Mouse (Mus musculus) midbrain, postnatal 0 days (tissue): ENCODE data around the gene Tbxa2r. TPM values are rescaled to one million over a fixed set of nuclear protein-coding genes. Genes with fewer than 3 reads are reported as not detected.

Experiments
- ATAC-seq: fragments of 200-750 bp; cut with Nextera tagmentation; 2 replicates; pipeline ENCODE4 v1.8.0; 2017; ENCODE audit warnings: moderate number of reproducible peaks, mild to moderate bottlenecking, moderate TSS enrichment, moderate library complexity; ENCODE audit not compliant: low FRiP score
- DNase-seq: peaks from one replicate; pipeline ENCODE4 v3.0.0-alpha.2; 2015; ENCODE audit warnings: low spot score
- H3K27ac ChIP-seq: fragments of 300-500 bp; sonication (generic); 2 replicates; pipeline ENCODE4 v1.5.1; 2014; ENCODE audit warnings: low read depth, mild to moderate bottlenecking, low read length, mixed read lengths
- H3K27me3 ChIP-seq: fragments of 300-500 bp; sonication (generic); 2 replicates; pipeline ENCODE4 v1.6.1; 2014; ENCODE audit warnings: low read length, control low read depth, mixed read lengths; ENCODE audit not compliant: insufficient read depth
- H3K36me3 ChIP-seq: fragments of 300-500 bp; sonication (generic); 2 replicates; pipeline ENCODE4 v1.6.1; 2014; ENCODE audit warnings: low read length, control low read depth, mixed read lengths; ENCODE audit not compliant: insufficient read depth
- H3K4me1 ChIP-seq: fragments of 300-500 bp; sonication (generic); 2 replicates; pipeline ENCODE4 v1.6.1; 2014; ENCODE audit warnings: mild to moderate bottlenecking, control low read depth, antibody characterized with exemption, low read length, mixed read lengths; ENCODE audit not compliant: insufficient read depth
- H3K4me2 ChIP-seq: fragments of 300-500 bp; sonication (generic); 2 replicates; pipeline ENCODE4 v1.6.1; 2014; ENCODE audit warnings: low read depth, mild to moderate bottlenecking, low read length, mixed read lengths; ENCODE audit not compliant: poor library complexity, severe bottlenecking
- H3K4me3 ChIP-seq: fragments of 300-500 bp; sonication (generic); 2 replicates; pipeline ENCODE4 v1.5.1; 2014; ENCODE audit warnings: low read depth, mild to moderate bottlenecking, low read length, moderate library complexity
- H3K9ac ChIP-seq: fragments of 300-500 bp; sonication (generic); replicated peaks from 2 replicates; pipeline ENCODE4 v1.6.1; 2014; ENCODE audit warnings: mild to moderate bottlenecking, low read length, moderate library complexity, mixed read lengths; ENCODE audit not compliant: poor library complexity, severe bottlenecking
- H3K9me3 ChIP-seq: fragments of 300-500 bp; sonication (generic); 2 replicates; pipeline ENCODE4 v1.6.1; 2016; ENCODE audit warnings: low read length, control low read depth
- CTCF ChIP-seq: IDR thresholded peaks from 2 replicates; pipeline ENCODE4 v1.5.1; 2016; ENCODE audit warnings: antibody characterized with exemption, mild to moderate bottlenecking
- WGBS: fragments of 180-500 bp; shearing (Covaris S2); extraction: QIAGEN DNeasy Blood & Tissue Kit; methylation state at CpG from one replicate; pipeline ENCODE4 v1.1.7; 2014; 5-methylcytosine and 5-hydroxymethylcytosine counted together
- polyA plus RNA-seq: library from polyadenylated mRNA; unstranded; fragments of >200 nt; fragmentation: Nextera tagmentation; extraction: Ambion mirVana; gene quantifications from 2 replicates; pipeline ENCODE4 v1.2.1, GENCODE M21; 2015
- total RNA-seq: library from RNA; depleted of rRNA; stranded (reverse); fragments of >200 nt; gene quantifications from 2 replicates; pipeline ENCODE4 v1.2.3, GENCODE M21; 2014

Gene Tbxa2r
- total and polyA plus RNA-seq, 2 experiments from 2014 or later: 3.8 to 7.0 TPM

GRCm38 (mm10) chr10:81321436-81321835 lies 7.1 kb upstream of the Tbxa2r start:
- Histone ChIP-seq H3K4me3 (peak overlapping the region; percentile 58), H3K36me3 (peaks cover 56% of the 10 kb centered on the region), H3K27me3 (no peaks in the 10 kb centered on the region), H3K4me2 (peak overlapping the region; percentile 77), H3K9me3 (no peaks in the 10 kb centered on the region), H3K9ac (peak overlapping the region; percentile 62), H3K27ac (peak overlapping the region; percentile 88), H3K4me1 (0 out of 2 replicates have a peak, but pooled peaks cover 3% of the 10 kb centered on the region)
- 4% methylated on average over 20 of the region's 20 CpGs for WGBS
- no peak for TF ChIP-seq CTCF
- ATAC-seq (no peak), DNase-seq (no peak)

- ATAC-seq: no peak
- H3K36me3 ChIP-seq: peaks cover 62% of the 10 kb centered on the region
- no peaks in the 10 kb centered on the region for H3K9me3 ChIP-seq
- H3K4me3 ChIP-seq: no peak overlapping the region
- DNase-seq: no peak
- no peak overlapping the region for H3K27ac ChIP-seq
- WGBS: 95% methylated on average over 27 of the region's 27 CpGs
- no peak overlapping the region for H3K9ac ChIP-seq
- no peak for TF ChIP-seq CTCF
- 0 out of 2 replicates have a peak, but pooled peaks cover 3% of the 10 kb centered on the region for H3K4me1 ChIP-seq
- H3K4me2 ChIP-seq: no peak overlapping the region
- H3K27me3 ChIP-seq: no peaks in the 10 kb centered on the region
Measured at GRCm38 (mm10) chr10:81322444-81322843, 6.1 kb upstream of the Tbxa2r start.

DNA sequence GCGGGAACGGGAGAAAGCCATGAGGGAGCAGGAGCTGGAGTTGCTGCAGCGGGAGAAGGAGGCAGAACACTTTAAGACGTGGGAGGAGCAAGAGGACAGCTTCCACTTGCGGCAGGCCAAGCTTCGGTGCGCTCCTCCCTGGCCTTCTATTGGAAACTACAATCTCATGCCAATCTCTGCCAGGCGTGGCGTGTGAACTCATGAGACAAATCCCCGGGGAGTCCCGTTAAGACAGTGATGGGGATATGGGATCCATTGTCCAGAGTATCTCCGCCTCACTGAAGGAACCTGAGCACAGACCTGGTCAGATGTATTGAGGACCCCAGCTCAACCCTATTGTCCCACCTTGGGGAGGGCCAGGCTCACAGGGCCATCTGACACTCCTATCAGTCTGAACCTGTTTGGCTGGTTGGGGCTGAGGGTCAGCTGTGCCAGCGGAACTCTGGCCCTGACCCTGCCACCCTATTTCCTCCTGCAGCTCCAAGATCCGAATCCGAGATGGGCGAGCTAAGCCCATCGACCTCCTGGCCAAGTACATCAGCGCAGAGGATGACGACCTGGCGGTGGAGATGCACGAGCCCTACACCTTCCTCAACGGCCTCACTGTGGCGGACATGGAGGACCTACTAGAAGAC lies 5.3 kb upstream of the Tbxa2r start:
- Histone ChIP-seq H3K36me3 (peaks cover 60% of the 10 kb centered on the region), H3K9ac (no peak overlapping the region), H3K4me1 (0 out of 2 replicates have a peak, but pooled peaks cover 3% of the 10 kb centered on the region), H3K27ac (no peak overlapping the region), H3K4me3 (no peak overlapping the region), H3K9me3 (no peaks in the 10 kb centered on the region), H3K27me3 (no peaks in the 10 kb centered on the region), H3K4me2 (no peak overlapping the region)
- ATAC-seq (no peak), DNase-seq (no peak)
- 95% methylated on average over 23 of the region's 23 CpGs for WGBS
- no peak for TF ChIP-seq CTCF

DNA sequence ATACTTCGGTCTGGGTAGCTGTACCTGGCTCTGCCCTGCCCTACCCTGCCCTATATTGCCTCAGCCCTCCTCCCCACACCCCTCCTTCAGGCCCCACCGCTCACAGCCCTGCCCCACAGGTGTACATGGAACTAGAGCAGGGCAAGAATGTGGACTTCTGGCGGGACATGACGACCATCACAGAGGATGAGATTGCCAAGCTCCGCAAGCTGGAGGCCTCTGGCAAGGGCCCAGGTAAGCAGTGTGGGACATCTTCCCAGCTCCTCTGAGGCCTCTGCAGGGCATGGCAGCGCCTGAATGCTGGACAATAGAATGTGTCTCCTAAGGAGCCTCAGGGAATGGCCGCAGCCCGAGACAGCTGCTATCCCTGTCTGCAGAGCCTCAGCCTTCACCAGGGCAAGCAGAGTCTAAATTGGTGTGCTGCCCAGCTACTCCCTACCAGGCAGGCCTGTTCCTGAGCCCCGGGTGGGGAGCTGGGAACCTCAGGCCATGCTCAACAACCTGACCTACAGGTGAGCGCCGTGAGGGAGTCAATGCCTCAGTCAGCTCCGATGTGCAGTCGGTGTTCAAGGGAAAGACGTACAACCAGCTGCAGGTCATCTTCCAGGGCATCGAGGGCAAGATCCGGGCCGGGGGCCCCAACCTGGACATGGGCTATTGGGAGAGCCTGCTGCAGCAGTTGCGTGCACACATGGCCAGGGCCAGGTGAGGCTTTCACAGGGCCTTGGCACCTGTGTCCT lies 4.6 kb upstream of the Tbxa2r start:
- Histone ChIP-seq H3K9me3 (no peaks in the 10 kb centered on the region), H3K36me3 (peaks cover 54% of the 10 kb centered on the region), H3K4me2 (no peak overlapping the region), H3K9ac (no peak overlapping the region), H3K27ac (no peak overlapping the region), H3K27me3 (no peaks in the 10 kb centered on the region), H3K4me3 (no peak overlapping the region), H3K4me1 (0 out of 2 replicates have a peak, but pooled peaks cover 3% of the 10 kb centered on the region)
- no peak for ATAC-seq
- WGBS: 97% methylated on average over 18 of the region's 18 CpGs
- DNase-seq: no peak
- no peak for TF ChIP-seq CTCF

GRCm38 (mm10) chr10:81325176-81325575 lies 3.4 kb upstream of the Tbxa2r start:
- 91% methylated on average over 17 of the region's 21 CpGs for WGBS
- Histone ChIP-seq H3K9me3 (no peaks in the 10 kb centered on the region), H3K4me2 (no peak overlapping the region), H3K4me3 (no peak overlapping the region), H3K4me1 (no peaks in the 10 kb centered on the region), H3K27ac (no peak overlapping the region), H3K36me3 (peaks cover 54% of the 10 kb centered on the region), H3K27me3 (no peaks in the 10 kb centered on the region), H3K9ac (no peak overlapping the region)
- no peak for ATAC-seq
- no peak for TF ChIP-seq CTCF
- DNase-seq: no peak

- H3K36me3 ChIP-seq: peaks cover 54% of the 10 kb centered on the region
- H3K4me1 ChIP-seq: no peaks in the 10 kb centered on the region
- TF ChIP-seq CTCF: no peak
- no peak overlapping the region for H3K4me2 ChIP-seq
- ATAC-seq (no peak), DNase-seq (no peak)
- H3K27ac ChIP-seq: no peak overlapping the region
- H3K9me3 ChIP-seq: no peaks in the 10 kb centered on the region
- no peak overlapping the region for H3K4me3 ChIP-seq
- WGBS: 92% methylated on average over 18 of the region's 18 CpGs
- no peak overlapping the region for H3K9ac ChIP-seq
- no peaks in the 10 kb centered on the region for H3K27me3 ChIP-seq
Measured at GRCm38 (mm10) chr10:81325781-81326180, 2.8 kb upstream of the Tbxa2r start.
